Mouse (Mus musculus): ENCODE data around the gene Eif3b.
"Not testable (repeated sequence)": the region's sequence is repeated elsewhere in the genome, so short reads cannot be mapped to it uniquely, and the experiment has no call there.

Gene Eif3b

DNA sequence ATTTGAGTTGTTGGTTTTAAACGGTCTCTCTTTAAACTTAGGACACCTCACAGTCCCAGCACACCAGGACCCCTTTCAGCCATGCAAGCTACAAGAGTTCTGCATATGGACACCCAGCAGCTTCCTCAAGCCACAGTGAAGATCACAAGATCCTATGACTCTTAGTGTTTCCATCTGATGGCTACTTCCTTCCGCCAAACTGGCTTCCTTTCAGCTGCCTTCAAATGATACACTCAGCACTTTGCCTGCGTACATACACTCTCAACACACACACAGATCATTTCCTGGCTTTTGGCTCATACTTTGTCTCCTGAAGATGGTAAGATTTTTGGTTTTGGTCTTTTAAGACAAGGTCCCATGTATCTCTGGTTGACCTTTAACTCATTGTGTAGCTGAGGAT, 26.4 kb upstream of the Eif3b start:
- DNase-seq (ENCODE audit: low read depth in 2 of 2, low spot score in 2 of 2): no peak

GRCm38 (mm10) chr5:140396166-140396940, 22.8 kb upstream of the Eif3b start:
- peak; percentile 10 to 28 for DNase-seq (ENCODE audit: low read depth in 2 of 2, low spot score in 2 of 2)

DNA sequence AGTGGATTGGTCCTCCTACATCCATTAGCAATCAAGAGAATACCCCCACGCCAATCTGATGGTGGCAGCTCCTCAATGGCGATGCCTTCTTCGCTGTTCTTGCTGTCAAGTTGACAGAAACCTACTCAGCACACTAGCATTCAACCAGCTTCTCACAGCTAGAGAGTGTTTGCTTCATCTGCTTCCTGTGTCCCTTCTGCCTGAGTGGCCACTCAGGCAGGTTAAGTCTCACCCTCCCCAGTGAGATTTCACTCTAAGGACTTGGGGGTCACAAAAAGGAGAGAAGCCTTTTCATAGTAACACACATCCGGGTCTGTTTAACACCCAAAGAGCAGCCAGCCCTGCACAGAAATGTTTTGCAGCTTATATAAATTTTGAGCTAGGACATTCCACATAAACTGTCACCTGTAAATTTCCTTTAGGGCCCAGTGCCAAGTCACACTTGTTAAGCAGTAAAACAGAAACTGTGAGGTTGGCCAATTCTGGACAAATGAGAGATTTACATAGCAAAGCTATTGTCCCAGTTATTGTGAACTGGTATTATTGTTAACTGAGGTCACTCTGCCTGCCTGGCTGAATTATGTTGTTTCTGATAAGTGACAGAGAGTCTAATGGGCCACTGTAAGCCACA, 16.4 kb upstream of the Eif3b start:
- no peak for DNase-seq (ENCODE audit: low read depth in 2 of 2, low spot score in 2 of 2)

DNA sequence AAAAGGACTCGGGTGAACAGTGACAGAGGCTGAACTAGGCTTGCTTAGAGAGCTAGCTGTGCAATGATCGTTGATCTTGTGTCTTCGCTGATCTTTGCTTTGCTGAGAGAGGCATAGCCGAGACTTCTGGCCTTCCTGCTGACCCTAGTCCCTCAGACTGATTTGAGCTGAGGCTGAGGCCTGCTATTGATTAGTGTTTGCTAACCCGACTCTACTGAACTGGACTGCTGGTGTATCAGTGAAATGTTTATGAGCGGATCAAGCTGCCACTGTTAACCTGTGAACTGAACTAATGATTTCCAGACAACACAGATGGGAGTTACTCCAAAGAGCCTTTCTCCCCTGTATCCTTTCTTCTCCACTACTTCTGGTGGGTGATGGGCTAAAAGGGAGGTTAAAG, 14.0 kb upstream of the Eif3b start:
- DNase-seq (ENCODE audit: low read depth in 2 of 2, low spot score in 2 of 2): no peak

- no peak for DNase-seq (ENCODE audit: low read depth in 2 of 2, low spot score in 2 of 2)
Observed at GRCm38 (mm10) chr5:140406666-140407065, 12.5 kb upstream of the Eif3b start.

DNA sequence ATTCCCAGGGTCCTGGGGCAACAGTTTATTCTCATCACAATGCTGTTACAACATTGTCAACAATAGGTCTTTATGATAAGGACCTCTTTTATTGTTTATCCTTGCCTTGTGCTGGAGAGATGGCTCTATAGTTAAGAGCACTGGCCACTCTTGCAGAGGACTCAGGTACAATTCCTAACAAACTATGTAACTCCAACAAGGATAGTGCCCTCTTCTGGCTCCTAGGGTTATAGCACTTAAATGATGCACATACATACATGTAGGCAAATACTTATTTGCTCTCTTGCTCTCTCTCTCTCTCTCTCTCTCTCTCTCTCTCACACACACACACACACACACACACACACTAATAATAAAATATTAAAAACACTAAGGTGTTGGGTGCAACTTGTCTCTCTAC, 10.3 kb upstream of the Eif3b start:
- no peak for DNase-seq (ENCODE audit: low read depth in 2 of 2, low spot score in 2 of 2)

DNA sequence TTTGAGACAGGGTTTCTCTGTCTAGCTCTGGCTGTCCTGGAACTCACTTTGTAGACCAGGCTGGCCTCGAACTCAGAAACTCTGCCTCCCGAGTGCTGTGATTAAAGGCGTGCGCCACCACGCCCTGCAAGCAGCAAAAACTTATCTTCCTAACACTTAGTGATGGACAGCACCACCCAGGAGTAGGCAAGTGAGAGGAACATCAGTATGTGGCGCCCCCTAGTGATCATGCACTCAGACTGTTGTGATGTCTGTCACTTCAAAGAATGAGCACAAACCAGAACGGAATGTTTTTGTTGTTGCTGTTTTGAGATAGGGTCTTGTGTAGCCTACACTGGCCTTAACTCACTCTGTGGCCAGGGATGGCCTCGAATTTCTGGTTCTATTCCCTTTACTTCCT, 7.8 kb upstream of the Eif3b start:
- DNase-seq (ENCODE audit: low read depth in 2 of 2, low spot score in 2 of 2): peak; percentile 54 to 69

GRCm38 (mm10) chr5:140414647-140415046, 4.5 kb upstream of the Eif3b start:
- no peak for DNase-seq (ENCODE audit: low read depth in 2 of 2, low spot score in 2 of 2)

DNA sequence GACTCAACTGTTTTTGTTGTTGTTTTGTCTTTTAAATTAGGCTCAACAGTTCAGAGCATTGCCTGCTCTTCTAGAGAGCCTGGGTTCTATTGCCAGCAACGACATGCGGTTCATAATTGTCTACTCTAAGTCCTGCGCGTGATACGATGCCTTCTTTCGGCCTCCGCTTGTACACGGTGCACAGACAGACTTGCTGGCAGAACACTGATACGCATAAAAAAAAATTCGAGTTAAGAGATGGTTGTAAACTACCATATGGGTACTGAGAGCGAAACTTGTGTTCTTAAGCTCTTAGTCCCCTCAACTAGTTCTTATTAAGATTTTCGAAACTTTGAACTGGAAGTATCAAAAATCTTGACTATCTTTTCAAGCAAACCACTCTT, 1.0 kb upstream of the Eif3b start:
- no peak for DNase-seq (ENCODE audit: low read depth in 2 of 2, low spot score in 2 of 2)

- peak in 1 of 2 experiments; percentile 8 for DNase-seq (ENCODE audit: low read depth in 2 of 2, low spot score in 2 of 2)
Observed at GRCm38 (mm10) chr5:140419442-140420080, 433 bp downstream of the Eif3b start.

- no peak for DNase-seq (ENCODE audit: low read depth in 2 of 2, low spot score in 2 of 2)
Observed at GRCm38 (mm10) chr5:140420616-140421015, 1.5 kb downstream of the Eif3b start.

DNA sequence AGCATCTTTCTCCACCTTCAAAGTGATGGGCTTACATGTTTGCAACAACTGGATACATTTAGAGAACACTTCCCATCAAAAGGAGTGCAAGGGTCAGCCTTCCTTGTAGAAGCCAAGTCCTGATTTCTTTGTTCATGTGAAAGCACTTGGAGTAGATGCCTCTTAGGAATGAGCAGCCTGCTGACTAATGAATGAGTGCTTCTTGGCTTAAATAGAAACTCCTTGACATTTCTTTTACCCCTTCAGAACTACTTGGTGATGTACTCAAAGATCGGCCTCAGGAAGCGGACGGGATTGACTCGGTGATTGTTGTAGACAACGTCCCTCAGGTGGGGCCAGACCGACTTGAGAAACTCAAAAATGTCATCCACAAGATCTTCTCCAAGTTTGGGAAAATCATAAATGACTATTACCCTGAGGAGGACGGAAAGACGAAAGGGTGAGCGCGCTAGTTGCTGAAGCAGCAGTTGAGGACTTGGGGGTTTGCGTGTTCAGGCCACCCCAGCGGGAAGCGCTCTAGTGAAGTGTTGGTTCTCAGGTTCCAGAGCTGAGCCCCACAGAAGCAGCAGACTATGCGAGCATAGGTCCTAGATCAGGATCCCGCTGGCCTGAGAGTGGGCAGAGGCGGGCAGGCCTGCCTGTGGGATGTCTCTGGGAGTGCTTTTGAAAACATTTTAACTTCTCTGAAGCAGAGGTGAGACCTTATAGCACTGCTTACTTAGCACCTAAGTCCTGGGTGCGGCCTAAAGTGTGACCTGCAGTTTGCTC, 6.1 kb downstream of the Eif3b start:
- DNase-seq (ENCODE audit: low read depth in 2 of 2, low spot score in 2 of 2): no peak

- DNase-seq (ENCODE audit: low read depth in 2 of 2, low spot score in 2 of 2): not testable (repeated sequence)
Observed at GRCm38 (mm10) chr5:140439117-140439516, 20.0 kb downstream of the Eif3b start.

- DNase-seq (ENCODE audit: low read depth in 2 of 2, low spot score in 2 of 2): no peak
Observed at GRCm38 (mm10) chr5:140441406-140441805, 22.3 kb downstream of the Eif3b start.

GRCm38 (mm10) chr5:140444012-140444411, 24.9 kb downstream of the Eif3b start:
- no peak for DNase-seq (ENCODE audit: low read depth in 2 of 2, low spot score in 2 of 2)

- DNase-seq (ENCODE audit: low read depth in 2 of 2, low spot score in 2 of 2): no peak
Observed at GRCm38 (mm10) chr5:140445345-140445744, 26.2 kb downstream of the Eif3b start, which contains the start of gene Gm4869. Gm4869 (plus strand) TSS chr5:140445645.

- DNase-seq (ENCODE audit: low read depth in 2 of 2, low spot score in 2 of 2): no peak
Observed at GRCm38 (mm10) chr5:140446054-140446453, 26.9 kb downstream of the Eif3b start.

GRCm38 (mm10) chr5:140454488-140454887, 35.4 kb downstream of the Eif3b start:
- DNase-seq (ENCODE audit: low read depth in 2 of 2, low spot score in 2 of 2): no peak

DNA sequence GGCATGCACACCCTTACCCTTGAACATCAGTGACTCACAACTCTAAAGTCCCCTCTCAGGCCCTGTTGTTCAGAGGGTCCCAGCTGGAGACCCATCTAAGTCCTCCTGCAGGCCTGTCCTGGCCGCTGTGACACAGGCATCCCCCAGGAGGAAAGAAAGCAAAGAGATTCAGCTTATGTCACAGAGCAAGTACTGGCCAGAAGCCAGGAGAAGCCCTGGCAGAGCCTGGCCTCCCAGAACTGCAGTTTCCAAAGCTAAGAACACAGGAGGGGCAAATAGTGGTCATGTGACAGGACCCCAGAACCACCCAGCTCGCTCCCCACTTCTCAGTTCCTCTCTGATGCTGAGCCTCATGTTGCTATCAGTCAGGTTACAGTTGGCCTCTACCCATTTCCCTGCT, 36.3 kb downstream of the Eif3b start:
- DNase-seq (ENCODE audit: low read depth in 2 of 2, low spot score in 2 of 2): no peak

- DNase-seq (ENCODE audit: low read depth in 2 of 2, low spot score in 2 of 2): no peak
Observed at GRCm38 (mm10) chr5:140461476-140461875, 42.3 kb downstream of the Eif3b start.

DNA sequence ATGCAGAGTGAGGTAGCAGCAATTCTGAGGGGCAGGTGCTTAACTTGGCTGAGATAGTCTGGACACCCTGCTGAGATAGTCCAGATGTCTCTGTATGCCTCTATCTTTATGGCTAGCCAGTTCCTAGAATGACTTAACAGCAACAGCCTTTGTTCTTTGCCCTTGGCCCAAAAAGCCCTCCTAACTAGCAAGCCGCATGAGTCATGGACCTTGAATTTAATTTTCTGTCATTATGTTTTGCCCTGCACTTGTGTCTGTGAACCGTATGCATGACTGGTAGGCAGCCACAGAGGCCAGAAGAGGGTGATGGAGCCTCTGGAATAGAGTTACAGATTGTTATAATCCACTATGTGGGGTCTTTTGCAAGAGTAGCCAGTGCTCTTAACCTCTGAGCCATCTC, 44.0 kb downstream of the Eif3b start:
- not testable (repeated sequence) for DNase-seq (ENCODE audit: low read depth in 2 of 2, low spot score in 2 of 2)
